Mouse (Mus musculus): ENCODE measurements around the gene Gm9844.

Gene Gm9844

DNA sequence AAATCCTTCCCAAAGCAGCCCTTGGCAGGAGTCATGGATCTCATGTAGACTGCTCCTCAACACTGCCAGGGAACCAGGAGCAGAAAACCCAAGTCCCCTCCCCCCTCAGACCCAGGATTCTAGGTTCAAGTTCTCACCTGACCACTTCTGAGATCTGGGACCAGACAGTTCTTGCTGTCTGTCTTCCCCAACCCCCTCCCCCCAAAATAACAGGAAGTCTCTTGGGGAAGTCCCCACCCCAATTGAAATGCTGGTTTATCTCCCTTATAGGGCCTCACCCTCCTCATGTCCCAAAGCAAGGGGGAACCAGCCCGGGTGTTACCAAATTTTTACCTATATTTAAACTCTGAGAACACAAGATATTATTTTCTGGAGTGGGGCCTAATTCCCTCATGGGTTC, 39.8 kb downstream of the Gm9844 start:
- no peak for DNase-seq (ENCODE audit: low spot score)

DNA sequence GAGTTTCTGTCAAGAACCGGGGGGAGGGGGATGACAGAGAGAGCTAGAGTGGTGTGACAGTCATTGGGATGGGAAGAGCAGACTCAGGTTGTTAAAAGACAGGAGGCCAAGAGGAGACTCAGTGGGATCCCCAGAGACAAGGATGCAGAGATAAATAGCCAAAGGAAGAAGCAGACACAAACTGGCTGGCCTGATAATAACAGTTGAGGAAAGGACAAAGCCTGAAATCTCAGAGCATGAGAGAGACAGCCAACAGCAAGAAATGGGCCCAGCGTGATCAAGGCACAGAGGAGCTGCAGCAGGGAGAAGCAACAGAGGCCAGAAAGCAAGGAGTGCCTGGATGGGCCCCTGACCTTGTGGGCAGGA, 40.2 kb downstream of the Gm9844 start:
- no peak for DNase-seq (ENCODE audit: low spot score)

DNA sequence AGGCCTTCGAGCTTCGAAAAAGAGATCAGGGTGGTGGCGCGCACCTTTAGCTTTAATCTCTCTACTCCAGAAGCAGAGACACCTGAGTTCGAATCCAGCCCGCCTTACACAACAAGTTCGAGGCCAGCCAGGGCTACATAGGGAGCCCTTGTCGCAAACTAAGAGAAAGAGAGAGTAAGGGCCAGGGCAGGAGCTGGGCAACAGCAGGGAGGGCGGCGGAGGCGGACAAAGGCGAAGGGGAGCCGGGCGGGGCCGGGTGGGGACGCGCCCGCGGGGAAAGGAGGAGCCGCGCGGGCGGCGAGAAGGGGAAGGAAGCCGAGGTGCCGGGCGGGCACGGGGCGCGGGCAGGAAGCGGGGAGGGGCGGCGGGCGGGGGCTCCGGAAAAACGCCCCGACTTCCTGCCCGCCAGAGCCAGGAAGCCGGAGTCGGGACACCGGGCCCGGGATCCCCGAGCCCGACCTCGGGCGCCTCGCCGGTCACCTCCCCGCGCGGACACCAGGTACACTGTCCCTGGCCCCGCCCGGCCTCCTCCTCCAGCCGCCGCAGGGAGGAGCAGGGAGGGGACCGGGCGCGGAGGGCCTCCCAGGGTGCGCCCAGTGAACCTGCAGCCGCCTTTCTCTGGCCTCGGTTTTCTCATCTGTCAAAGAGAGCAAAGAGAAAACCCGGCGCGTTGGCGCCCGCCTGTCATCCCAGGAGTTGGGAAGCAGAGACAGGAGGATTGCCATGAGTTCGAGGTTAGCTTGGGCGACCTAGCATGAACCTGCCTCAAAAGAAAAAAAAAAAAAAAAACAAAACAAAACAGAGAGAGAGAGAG, 40.8 kb downstream of the Gm9844 start, which contains the start of gene Arhgef1:
TSS of gene Arhgef1 (plus strand) at position 283 of the 814 bp plus-strand sequence.
- no peak for DNase-seq (ENCODE audit: low spot score)

- DNase-seq (ENCODE audit: low spot score): no peak
Observed at GRCm38 (mm10) chr7:24903444-24903825, 41.4 kb downstream of the Gm9844 start.

DNA sequence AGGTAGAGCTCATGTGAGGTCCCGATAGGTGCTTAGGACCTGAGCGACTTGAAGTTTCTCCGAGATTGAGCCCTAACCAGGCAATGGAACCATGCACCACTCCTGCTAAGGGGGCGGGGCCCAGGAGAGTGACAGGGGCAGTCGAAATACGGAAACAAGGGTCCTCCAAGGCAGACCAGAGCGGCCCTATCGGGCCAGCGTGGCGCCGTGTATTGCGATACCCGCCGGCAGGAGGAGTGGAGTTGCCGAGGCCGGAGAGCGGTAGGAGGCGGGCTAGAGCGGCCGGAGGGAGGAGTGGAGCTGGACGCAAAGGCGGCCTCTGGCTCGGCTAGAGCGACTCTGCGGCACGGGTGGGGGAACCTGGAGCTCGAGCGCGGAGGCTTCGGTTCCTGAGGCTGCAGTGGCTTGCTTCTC, 42.1 kb downstream of the Gm9844 start:
- DNase-seq (ENCODE audit: low spot score): peak; percentile 91

- DNase-seq (ENCODE audit: low spot score): no peak
Observed at GRCm38 (mm10) chr7:24904936-24905335, 42.9 kb downstream of the Gm9844 start.

- DNase-seq (ENCODE audit: low spot score): no peak
Observed at GRCm38 (mm10) chr7:24906551-24906950, 44.5 kb downstream of the Gm9844 start.

DNA sequence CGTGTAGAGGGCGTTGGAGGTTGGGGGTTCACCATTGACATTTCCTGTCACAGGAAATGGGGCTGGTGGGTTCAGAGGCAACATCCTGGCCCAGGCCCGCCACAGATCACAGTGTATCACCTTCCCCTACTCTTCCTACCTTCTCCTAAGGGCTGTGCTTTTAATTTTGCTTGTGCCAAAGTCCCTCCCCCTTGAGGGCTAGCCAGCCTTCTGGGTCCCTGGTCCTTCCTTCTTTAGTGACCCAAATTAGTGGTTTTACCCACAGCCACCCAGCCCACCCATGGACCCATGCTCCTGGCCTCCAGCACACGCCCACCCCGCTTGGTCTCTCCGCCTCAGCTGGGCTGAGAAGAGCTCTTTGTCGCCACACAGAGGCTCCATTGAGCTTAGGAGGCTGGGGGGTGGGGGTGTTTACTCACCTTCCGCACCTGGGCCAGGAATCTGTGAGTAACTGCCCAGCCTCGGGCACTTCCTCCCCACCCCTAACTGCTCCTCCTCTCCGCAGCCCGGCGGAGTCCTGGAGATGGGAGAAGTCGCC, 45.3 kb downstream of the Gm9844 start:
- no peak for DNase-seq (ENCODE audit: low spot score)

Data from layer of hippocampus, adult 9-10 months (tissue).